Mouse (Mus musculus) G1E (cell line): ENCODE measurements around the gene Ltbp1.

ENCODE experiments used
- CTCF ChIP-seq: IDR thresholded peaks from 2 replicates; pipeline ENCODE4 v1.5.1; 2012; ENCODE audit warnings: low read depth, low read length, inconsistent platforms, mixed read lengths
- GATA1 ChIP-seq: IDR thresholded peaks from 2 replicates; pipeline ENCODE4 v1.6.1; 2012; ENCODE audit warnings: borderline replicate concordance, low read length, inconsistent platforms, mixed read lengths
- GATA2 ChIP-seq: IDR thresholded peaks from 2 replicates; pipeline ENCODE4 v1.6.1; 2012; ENCODE audit warnings: low read depth, low read length, inconsistent platforms, borderline replicate concordance

GRCm38 (mm10) chr17:75292986-75293385 lies 287.6 kb downstream of the Ltbp1 start:
- TF ChIP-seq CTCF = no peak
- TF ChIP-seq GATA2 = no peak
- TF ChIP-seq GATA1 = no peak
